8 mouse cellular contexts compared by ENCODE assay signal in genomic region chr10:126900821-126901487, GRCm38 (mm10). TPM values are rescaled to one million over a fixed set of nuclear protein-coding genes. Genes with fewer than 3 reads are reported as not detected.
DNase-seq lines count a peak whose midpoint lies in the region; ATAC-seq and TF ChIP-seq lines count a peak whose summit lies in the region.

Gene Atp23, minus strand, starts transcription at chr10:126901355.

- no peaks in the 10 kb centered on the region for H3K27me3 ChIP-seq in ES-Bruce4 (ENCODE audit: control insufficient read depth, insufficient read depth, low read length, poor library complexity, severe bottlenecking)
- H3K27me3 ChIP-seq in forebrain, embryonic 13.5 days, result no peaks in the 10 kb centered on the region
- H3K27me3 ChIP-seq in liver, embryonic 15.5 days, result no peaks in the 10 kb centered on the region
- H3K27me3 ChIP-seq in neural tube, embryonic 11.5 days (ENCODE audit: control insufficient read depth, insufficient read depth, low read length), result no peaks in the 10 kb centered on the region
- no peaks in the 10 kb centered on the region for H3K27me3 ChIP-seq in stomach, embryonic 16.5 days (ENCODE audit: control insufficient read depth, insufficient read depth, low read length)

- H3K9me3 ChIP-seq in ES-Bruce4 (replicated peaks; ENCODE audit: control insufficient read depth, insufficient read depth, low read length, poor library complexity, severe bottlenecking), result no peaks in the 10 kb centered on the region
- no peaks in the 10 kb centered on the region for H3K9me3 ChIP-seq in forebrain, embryonic 13.5 days (replicated peaks)
- no peaks in the 10 kb centered on the region for H3K9me3 ChIP-seq in liver, embryonic 15.5 days (replicated peaks)
- H3K9me3 ChIP-seq in neural tube, embryonic 11.5 days (ENCODE audit: control insufficient read depth, low read length), result no peaks in the 10 kb centered on the region
- no peaks in the 10 kb centered on the region for H3K9me3 ChIP-seq in stomach, embryonic 16.5 days (replicated peaks; ENCODE audit: control insufficient read depth, low read length)

- TF ChIP-seq CTCF in ES-Bruce4 (IDR thresholded peaks at IDR 0.05; ENCODE audit: low read depth, low read length), result no peak

- H3K4me1 ChIP-seq in ES-Bruce4 (ENCODE audit: control insufficient read depth, insufficient read depth, low read length), result no peaks in the 10 kb centered on the region
- peaks cover 15% of the 10 kb centered on the region for H3K4me1 ChIP-seq in forebrain, embryonic 13.5 days
- peaks cover 33% of the 10 kb centered on the region for H3K4me1 ChIP-seq in liver, embryonic 15.5 days (replicated peaks)
- peaks cover 3% of the 10 kb centered on the region; the same call in 1 of the 2 replicates for H3K4me1 ChIP-seq in neural tube, embryonic 11.5 days (ENCODE audit: control insufficient read depth, insufficient read depth, low read length)
- peaks cover 4% of the 10 kb centered on the region for H3K4me1 ChIP-seq in stomach, embryonic 16.5 days (ENCODE audit: control insufficient read depth, insufficient read depth, low read length)

- no peak for TF ChIP-seq POLR2A in ES-Bruce4 (IDR thresholded peaks at IDR 0.05; ENCODE audit: insufficient read depth, low read length)

- 0% methylated on average over 44 of the region's 56 CpGs for WGBS in forebrain, embryonic 13.5 days
- under 1% methylated on average over 56 of the region's 56 CpGs for WGBS in liver, embryonic 15.5 days (ENCODE audit: insufficient replicate concordance)
- WGBS in neural tube, embryonic 11.5 days, result under 1% methylated on average over 55 of the region's 56 CpGs
- under 1% methylated on average over 55 of the region's 56 CpGs for WGBS in stomach, embryonic 16.5 days

- H3K27ac ChIP-seq in ES-Bruce4 (ENCODE audit: insufficient read depth, low read length), result no peak within 1 kb of the TSS
- H3K27ac ChIP-seq in forebrain, embryonic 13.5 days, result no peak within 1 kb of the TSS
- peak within 1 kb of the TSS; percentile 69 for H3K27ac ChIP-seq in liver, embryonic 15.5 days (replicated peaks)
- no peak within 1 kb of the TSS for H3K27ac ChIP-seq in neural tube, embryonic 11.5 days (ENCODE audit: low read depth, low read length)
- H3K27ac ChIP-seq in stomach, embryonic 16.5 days (ENCODE audit: low read length), result peak within 1 kb of the TSS; percentile 60

- peak; percentile 94 to 96 for DNase-seq in heart, postnatal 10 days
- DNase-seq in kidney, postnatal 4 days, result peak; percentile 97 to 98
- DNase-seq in neural tube, embryonic 11.5 days (ENCODE audit: low spot score), result peak; percentile 92

- peak within 1 kb of the TSS; percentile 86 for H3K4me3 ChIP-seq in ES-Bruce4 (ENCODE audit: low read depth, low read length)
- H3K4me3 ChIP-seq in forebrain, embryonic 13.5 days, result peak within 1 kb of the TSS; percentile 72
- peak within 1 kb of the TSS; percentile 66 for H3K4me3 ChIP-seq in liver, embryonic 15.5 days (replicated peaks)
- peak within 1 kb of the TSS; percentile 48 for H3K4me3 ChIP-seq in neural tube, embryonic 11.5 days (ENCODE audit: low read depth, low read length)
- peak within 1 kb of the TSS; percentile 82 for H3K4me3 ChIP-seq in stomach, embryonic 16.5 days (replicated peaks; ENCODE audit: low read length)

- intact Hi-C loops in heart, postnatal 10 days (cut with DNase I), result no loop called here

- H3K4me2 ChIP-seq in forebrain, embryonic 13.5 days, result peak within 1 kb of the TSS; percentile 99
- peak within 1 kb of the TSS; percentile 94 for H3K4me2 ChIP-seq in liver, embryonic 15.5 days
- peak within 1 kb of the TSS; percentile 78 for H3K4me2 ChIP-seq in neural tube, embryonic 11.5 days (ENCODE audit: low read depth)
- H3K4me2 ChIP-seq in stomach, embryonic 16.5 days (ENCODE audit: low read depth, low read length), result peak within 1 kb of the TSS; percentile 98

- H3K36me3 ChIP-seq in ES-Bruce4 (ENCODE audit: control insufficient read depth, insufficient read depth, low read length, poor library complexity, severe bottlenecking), result no peaks in the 10 kb centered on the region
- H3K36me3 ChIP-seq in forebrain, embryonic 13.5 days (ENCODE audit: poor library complexity, severe bottlenecking), result peaks cover 8% of the 10 kb centered on the region; the same call in 1 of the 2 replicates
- peaks cover 2% of the 10 kb centered on the region; the same call in 1 of the 2 replicates for H3K36me3 ChIP-seq in liver, embryonic 15.5 days (replicated peaks)
- no peaks in the 10 kb centered on the region for H3K36me3 ChIP-seq in neural tube, embryonic 11.5 days (ENCODE audit: control insufficient read depth, insufficient read depth, low read length)
- no peaks in the 10 kb centered on the region; the same call in 1 of the 2 replicates for H3K36me3 ChIP-seq in stomach, embryonic 16.5 days (ENCODE audit: control insufficient read depth, insufficient read depth, low read length)

- ATAC-seq in cerebellum, adult (ENCODE audit: insufficient number of reproducible peaks, low FRiP score, low TSS enrichment), result peak; percentile 57
- peak; percentile 86 for ATAC-seq in forebrain, embryonic 13.5 days
- peak; percentile 82 for ATAC-seq in liver, embryonic 15.5 days (ENCODE audit: insufficient read depth)
- ATAC-seq in neural tube, embryonic 11.5 days (ENCODE audit: insufficient read depth, low FRiP score, low TSS enrichment), result peak; percentile 81
- ATAC-seq in stomach, embryonic 16.5 days (ENCODE audit: insufficient read depth, low FRiP score), result peak; percentile 89

- peak within 1 kb of the TSS; percentile 87 for H3K9ac ChIP-seq in ES-Bruce4 (ENCODE audit: low read depth, poor library complexity, severe bottlenecking)
- peak within 1 kb of the TSS; percentile 77 for H3K9ac ChIP-seq in forebrain, embryonic 13.5 days
- H3K9ac ChIP-seq in liver, embryonic 15.5 days, result peak within 1 kb of the TSS; percentile 62
- peak within 1 kb of the TSS; percentile 55 for H3K9ac ChIP-seq in neural tube, embryonic 11.5 days (ENCODE audit: low read length)
- peak within 1 kb of the TSS; percentile 88 for H3K9ac ChIP-seq in stomach, embryonic 16.5 days (ENCODE audit: low read length)

- TF ChIP-seq EP300 in ES-Bruce4 (IDR thresholded peaks at IDR 0.05; ENCODE audit: insufficient read depth, low read depth, low read length), result no peak

RNA-seq across cellular contexts. Expression of gene Atp23, which starts in this region (rescaled TPM):
- polyA plus RNA-seq in ES-Bruce4 (2011; ENCODE audit: insufficient read depth, insufficient read length, low read depth, missing spikeins), result 10.2 and 14.3 TPM in 2 replicates
- polyA plus RNA-seq in forebrain, embryonic 13.5 days (2015; fragmentation: Nextera tagmentation; extraction: Ambion mirVana), result 9.0 and 9.9 TPM in 2 replicates
- total RNA-seq in heart, postnatal 10 days (2021), result 1 to 10 TPM; 2.4 to 4.0 TPM
- polyA plus RNA-seq in liver, embryonic 15.5 days (2015; fragmentation: Nextera tagmentation; extraction: Ambion mirVana), result 6.2 and 7.0 TPM in 2 replicates
- polyA plus RNA-seq in neural tube, embryonic 11.5 days (2014; fragmentation: Nextera tagmentation; extraction: Ambion mirVana), result 14.6 and 15.2 TPM in 2 replicates
- polyA plus RNA-seq in stomach, embryonic 16.5 days (2015; fragmentation: Nextera tagmentation; extraction: Ambion mirVana), result 11.7 and 12.0 TPM in 2 replicates

Comparison
In these comparisons a context has a peak if more than half of its experiments do, and no peak if none do; other contexts are left out.
1. H3K27ac ChIP-seq: peak in liver, embryonic 15.5 days (single experiment) and stomach, embryonic 16.5 days (single experiment); none in ES-Bruce4 (single experiment), forebrain, embryonic 13.5 days (single experiment) and neural tube, embryonic 11.5 days (single experiment).
2. Peak in every context shown above with its lines, with median percentiles within 50 percentile points of each other: H3K4me3 ChIP-seq, H3K9ac ChIP-seq, ATAC-seq, H3K4me2 ChIP-seq and DNase-seq.